Mouse (Mus musculus) liver, embryonic 16.5 days (tissue): ENCODE measurements around the gene H2al3. TPM values are rescaled to one million over a fixed set of nuclear protein-coding genes. Genes with fewer than 3 reads are reported as not detected.

Experiments
- ATAC-seq: fragments of 200-750 bp; cut with Nextera tagmentation; 2 replicates; pipeline ENCODE4 v1.8.0; 2017; ENCODE audit warnings: low read depth, mild to moderate bottlenecking, moderate number of reproducible peaks, moderate library complexity
- H3K27ac ChIP-seq: fragments of 300-500 bp; sonication (generic); 2 replicates; pipeline ENCODE4 v1.5.1; 2014; ENCODE audit warnings: mild to moderate bottlenecking, low read length
- H3K27me3 ChIP-seq: fragments of 300-500 bp; sonication (generic); 2 replicates; pipeline ENCODE4 v1.6.1; 2014; ENCODE audit warnings: low read depth, low read length, mixed read lengths; ENCODE audit not compliant: control insufficient read depth, insufficient read depth
- H3K36me3 ChIP-seq: fragments of 300-500 bp; sonication (generic); 2 replicates; pipeline ENCODE4 v1.6.1; 2014; ENCODE audit warnings: mild to moderate bottlenecking; ENCODE audit not compliant: control insufficient read depth, insufficient read depth
- H3K4me1 ChIP-seq: fragments of 300-500 bp; sonication (generic); 2 replicates; pipeline ENCODE4 v1.6.1; 2014; ENCODE audit warnings: low read depth, low read length, mixed read lengths; ENCODE audit not compliant: control insufficient read depth
- H3K4me2 ChIP-seq: fragments of 300-500 bp; sonication (generic); 2 replicates; pipeline ENCODE4 v1.6.1; 2014; ENCODE audit warnings: low read depth, low read length, mixed read lengths
- H3K4me3 ChIP-seq: fragments of 300-500 bp; sonication (generic); 2 replicates; pipeline ENCODE4 v1.5.1; 2014; ENCODE audit warnings: low read depth, mild to moderate bottlenecking, low read length
- H3K9ac ChIP-seq: fragments of 300-500 bp; sonication (generic); 2 replicates; pipeline ENCODE4 v1.6.1; 2014; ENCODE audit warnings: low read depth, low read length
- H3K9me3 ChIP-seq: fragments of 300-500 bp; sonication (generic); replicated peaks from 2 replicates; pipeline ENCODE4 v1.6.1; 2016; ENCODE audit warnings: low read length; ENCODE audit not compliant: control insufficient read depth
- WGBS: fragments of 180-500 bp; shearing (Covaris S2); extraction: QIAGEN DNeasy Blood & Tissue Kit; methylation state at CpG from one replicate; pipeline ENCODE4 v1.1.7; 2014; ENCODE audit not compliant: insufficient replicate concordance; 5-methylcytosine and 5-hydroxymethylcytosine counted together
- polyA plus RNA-seq: library from polyadenylated mRNA; unstranded; fragments of >200 nt; fragmentation: Nextera tagmentation; extraction: Ambion mirVana; gene quantifications from 2 replicates; pipeline ENCODE4 v1.2.1, GENCODE M21; 2015

Gene H2al3
- polyA plus RNA-seq: not detected in 2 replicates

GRCm38 (mm10) chrX:9849403-9849802 lies at the start of gene H2al3:
TSS of gene H2al3 (plus strand) at chrX:9849703.
- H3K9me3 ChIP-seq: no peaks in the 10 kb centered on the region
- no peaks in the 10 kb centered on the region for H3K36me3 ChIP-seq
- no peak within 1 kb of the TSS for H3K4me3 ChIP-seq
- H3K27ac ChIP-seq: no peak within 1 kb of the TSS
- no peak for ATAC-seq
- H3K9ac ChIP-seq: no peak within 1 kb of the TSS
- 19% methylated on average over 1 of the region's 1 CpGs for WGBS
- H3K27me3 ChIP-seq: no peaks in the 10 kb centered on the region
- no peaks in the 10 kb centered on the region for H3K4me1 ChIP-seq
- no peak within 1 kb of the TSS for H3K4me2 ChIP-seq

GRCm38 (mm10) chrX:9810101-9810500 lies 39.4 kb upstream of the H2al3 start:
- Histone ChIP-seq H3K9me3 (no peaks in the 10 kb centered on the region), H3K4me1 (no peaks in the 10 kb centered on the region), H3K27ac (no peak overlapping the region), H3K4me2 (no peak overlapping the region), H3K4me3 (no peak overlapping the region), H3K9ac (no peak overlapping the region), H3K27me3 (no peaks in the 10 kb centered on the region), H3K36me3 (no peaks in the 10 kb centered on the region)
- no peak for ATAC-seq
- 44% methylated on average over 1 of the region's 1 CpGs for WGBS

GRCm38 (mm10) chrX:9812469-9812868 lies 37.0 kb upstream of the H2al3 start:
- Histone ChIP-seq H3K36me3 (no peaks in the 10 kb centered on the region), H3K4me3 (no peak overlapping the region), H3K27ac (no peak overlapping the region), H3K9me3 (no peaks in the 10 kb centered on the region), H3K4me2 (no peak overlapping the region), H3K9ac (no peak overlapping the region), H3K27me3 (no peaks in the 10 kb centered on the region), H3K4me1 (no peaks in the 10 kb centered on the region)
- no peak for ATAC-seq

GRCm38 (mm10) chrX:9834779-9835178 lies 14.7 kb upstream of the H2al3 start:
- no peaks in the 10 kb centered on the region for H3K4me1 ChIP-seq
- ATAC-seq: no peak
- H3K9me3 ChIP-seq: no peaks in the 10 kb centered on the region
- WGBS: 66% methylated on average over 2 of the region's 2 CpGs
- H3K27me3 ChIP-seq: no peaks in the 10 kb centered on the region
- no peak overlapping the region for H3K4me3 ChIP-seq
- H3K4me2 ChIP-seq: no peak overlapping the region
- H3K27ac ChIP-seq: no peak overlapping the region
- H3K36me3 ChIP-seq: no peaks in the 10 kb centered on the region
- H3K9ac ChIP-seq: no peak overlapping the region

GRCm38 (mm10) chrX:9846628-9847027 lies 2.9 kb upstream of the H2al3 start, which contains the start of gene Hypm:
TSS of gene Hypm (plus strand) at chrX:9846928.
- Histone ChIP-seq H3K4me2 (no peak within 1 kb of the TSS), H3K9ac (no peak within 1 kb of the TSS), H3K27ac (no peak within 1 kb of the TSS), H3K9me3 (no peaks in the 10 kb centered on the region), H3K27me3 (no peaks in the 10 kb centered on the region), H3K4me3 (no peak within 1 kb of the TSS), H3K4me1 (no peaks in the 10 kb centered on the region), H3K36me3 (no peaks in the 10 kb centered on the region)
- ATAC-seq: no peak
- 57% methylated on average over 3 of the region's 3 CpGs for WGBS

- Histone ChIP-seq H3K4me1 (no peaks in the 10 kb centered on the region), H3K9ac (no peak overlapping the region), H3K4me2 (no peak overlapping the region), H3K27ac (no peak overlapping the region), H3K4me3 (no peak overlapping the region), H3K36me3 (no peaks in the 10 kb centered on the region), H3K9me3 (no peaks in the 10 kb centered on the region), H3K27me3 (no peaks in the 10 kb centered on the region)
- WGBS: 68% methylated on average over 2 of the region's 2 CpGs
- no peak for ATAC-seq
Measured at GRCm38 (mm10) chrX:9861859-9862258, 12.4 kb downstream of the H2al3 start.

- Histone ChIP-seq H3K27me3 (no peaks in the 10 kb centered on the region), H3K4me1 (no peaks in the 10 kb centered on the region), H3K27ac (no peak overlapping the region), H3K4me3 (no peak overlapping the region), H3K4me2 (no peak overlapping the region), H3K36me3 (no peaks in the 10 kb centered on the region), H3K9me3 (no peaks in the 10 kb centered on the region), H3K9ac (no peak overlapping the region)
- 59% methylated on average over 2 of the region's 2 CpGs for WGBS
- no peak for ATAC-seq
Measured at GRCm38 (mm10) chrX:9875519-9875918, 26.0 kb downstream of the H2al3 start.

GRCm38 (mm10) chrX:9885322-9885721 lies 35.8 kb downstream of the H2al3 start, which contains the start of gene Sytl5:
TSS of gene Sytl5 (plus strand) at chrX:9885622.
- H3K27ac ChIP-seq: no peak within 1 kb of the TSS
- H3K4me1 ChIP-seq: no peaks in the 10 kb centered on the region
- H3K9me3 ChIP-seq: no peaks in the 10 kb centered on the region
- 39% methylated on average over 2 of the region's 2 CpGs for WGBS
- no peaks in the 10 kb centered on the region for H3K36me3 ChIP-seq
- H3K4me2 ChIP-seq: no peak within 1 kb of the TSS
- no peak within 1 kb of the TSS for H3K4me3 ChIP-seq
- ATAC-seq: no peak
- no peaks in the 10 kb centered on the region for H3K27me3 ChIP-seq
- H3K9ac ChIP-seq: no peak within 1 kb of the TSS
